Mouse (Mus musculus) CH12F3 (cell line): Measurements from ENCODE around the gene Gm4131.

Experiments
- in situ Hi-C: fragments of 300-500 bp; cut with MboI; formaldehyde crosslinking; loops from 2 replicates; pipeline ENCODE4 v1.14.3; 2020; ENCODE audit warnings: low sequenced_read_pairs

Gm4131 gene

GRCm38 (mm10) chr14:62464966-62465365, 101.8 kb downstream of the Gm4131 start:
- in situ Hi-C loops: loop anchor here (25.0 kb wide), 1 partner anchor 903 kb away; the partner anchor contains the start of gene Spryd7

GRCm38 (mm10) chr14:62459541-62459940, 107.2 kb downstream of the Gm4131 start:
- in situ Hi-C loops: loop anchor here (10.0 to 25.0 kb wide), 2 partner anchors 205 to 897 kb away; partner anchors contain the start of gene Spryd7

GRCm38 (mm10) chr14:62457420-62458181, 109.1 kb downstream of the Gm4131 start:
- in situ Hi-C loops: loop anchor here (10.0 to 25.0 kb wide), 2 partner anchors 203 to 895 kb away; partner anchors contain the start of gene Spryd7

GRCm38 (mm10) chr14:62456239-62456747, 110.4 kb downstream of the Gm4131 start, which contains the start of gene Gucy1b2:
TSS of gene Gucy1b2 (minus strand) at chr14:62456289.
- in situ Hi-C loops: loop anchor here (10.0 to 25.0 kb wide), 2 partner anchors 201 to 894 kb away; partner anchors contain the start of gene Spryd7

GRCm38 (mm10) chr14:62455570-62455879, 111.2 kb downstream of the Gm4131 start:
- in situ Hi-C loops: loop anchor here (10.0 to 25.0 kb wide), 2 partner anchors 201 to 893 kb away; partner anchors contain the start of gene Spryd7

GRCm38 (mm10) chr14:62454760-62455569, 111.8 kb downstream of the Gm4131 start:
- in situ Hi-C loops: loop anchor here (10.0 to 25.0 kb wide), 2 partner anchors 200 to 893 kb away; partner anchors contain the start of gene Spryd7

GRCm38 (mm10) chr14:62454136-62454535, 112.6 kb downstream of the Gm4131 start:
- in situ Hi-C loops: loop anchor here (10.0 to 25.0 kb wide), 2 partner anchors 199 to 892 kb away; partner anchors contain the start of gene Spryd7

- in situ Hi-C loops: loop anchor here (10.0 to 25.0 kb wide), 2 partner anchors 198 to 891 kb away; partner anchors contain the start of gene Spryd7
Measured at GRCm38 (mm10) chr14:62453276-62453675, 113.4 kb downstream of the Gm4131 start.

GRCm38 (mm10) chr14:62450706-62451105, 116.0 kb downstream of the Gm4131 start:
- in situ Hi-C loops: loop anchor here (10.0 to 25.0 kb wide), 2 partner anchors 196 to 888 kb away; partner anchors contain the start of gene Spryd7

- in situ Hi-C loops: no loop called here
Measured at GRCm38 (mm10) chr14:62447214-62447548, 119.5 kb downstream of the Gm4131 start.

GRCm38 (mm10) chr14:62446385-62447213, 120.1 kb downstream of the Gm4131 start:
- in situ Hi-C loops: no loop called here

GRCm38 (mm10) chr14:62443840-62444430, 122.8 kb downstream of the Gm4131 start:
- in situ Hi-C loops: no loop called here

- in situ Hi-C loops: no loop called here
Measured at GRCm38 (mm10) chr14:62442971-62443370, 123.8 kb downstream of the Gm4131 start.

- in situ Hi-C loops: no loop called here
Measured at GRCm38 (mm10) chr14:62440036-62440435, 126.7 kb downstream of the Gm4131 start.

GRCm38 (mm10) chr14:62438236-62438635, 128.5 kb downstream of the Gm4131 start:
- in situ Hi-C loops: no loop called here

- in situ Hi-C loops: no loop called here
Measured at GRCm38 (mm10) chr14:62437806-62438205, 128.9 kb downstream of the Gm4131 start.

GRCm38 (mm10) chr14:62425277-62425691, 141.4 kb downstream of the Gm4131 start:
- in situ Hi-C loops: no loop called here

GRCm38 (mm10) chr14:62422265-62422664, 144.5 kb downstream of the Gm4131 start:
- in situ Hi-C loops: no loop called here

GRCm38 (mm10) chr14:62417501-62417900, 149.2 kb downstream of the Gm4131 start:
- in situ Hi-C loops: no loop called here

- in situ Hi-C loops: no loop called here
Measured at GRCm38 (mm10) chr14:62416742-62417134, 150.0 kb downstream of the Gm4131 start.
